Mouse (Mus musculus): ENCODE data around the gene Nfyb.

DNA sequence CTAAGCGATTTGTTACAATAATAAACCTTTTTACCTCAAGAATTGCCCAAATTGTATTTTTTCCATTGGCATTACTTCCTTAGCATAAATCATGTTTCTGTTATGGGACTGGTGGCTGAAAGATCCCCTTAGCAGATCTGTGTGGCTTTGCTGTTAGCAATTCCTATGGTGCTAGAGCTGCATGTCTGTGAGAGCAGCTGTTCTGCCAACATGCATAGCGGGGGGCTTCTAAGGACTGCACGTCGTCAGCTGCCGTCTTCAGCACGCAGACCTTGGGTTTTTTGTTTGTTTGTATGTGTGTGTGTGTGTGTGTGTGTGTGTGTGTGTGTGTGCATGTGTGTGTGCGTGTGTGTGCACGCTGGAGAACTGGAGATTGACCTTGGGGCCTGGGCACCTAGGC, 22.6 kb downstream of the Nfyb start:
- no peak for TF ChIP-seq CTCF (IDR thresholded peaks at IDR 0.05)
- TF ChIP-seq EP300 (IDR thresholded peaks at IDR 0.05), result no peak

All from lung, postnatal 0 days (tissue).